Mouse (Mus musculus): ENCODE data around the gene Cped1.

DNA sequence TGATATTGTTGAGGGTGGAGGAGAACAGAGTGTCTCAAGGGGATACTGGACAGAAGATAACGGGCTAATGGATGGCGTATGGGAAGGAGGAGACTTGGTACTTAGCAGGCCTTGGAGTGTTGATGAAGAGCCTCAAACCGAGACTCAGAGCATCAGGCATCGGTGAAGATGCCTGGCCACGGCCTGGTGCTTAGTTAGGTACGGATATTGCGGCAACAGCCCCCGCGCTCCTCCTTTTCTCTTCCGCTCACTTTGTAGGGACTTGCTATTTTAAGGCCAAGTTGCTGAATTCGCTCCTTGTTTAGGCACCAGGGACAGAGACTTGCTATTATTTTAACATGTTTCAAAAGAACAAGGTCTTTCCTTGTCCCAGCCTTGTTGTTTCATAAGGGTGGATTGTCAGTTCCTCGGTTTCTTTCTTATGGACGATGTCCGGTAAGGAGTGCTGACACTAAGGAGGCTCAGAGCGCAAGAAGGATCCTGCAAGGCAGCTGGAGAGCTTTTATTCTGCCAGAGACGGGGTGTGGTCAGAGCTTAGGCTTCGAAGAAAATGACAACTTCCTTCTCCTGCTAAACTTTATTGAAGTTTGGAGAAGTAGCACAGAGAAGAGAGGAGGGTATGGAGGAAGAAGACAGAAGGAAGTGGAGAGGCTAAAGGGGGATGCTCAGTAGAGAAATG, 16.9 kb downstream of the Cped1 start:
- TF ChIP-seq CTCF (IDR thresholded peaks at IDR 0.05; ENCODE audit: low read depth) (no peak), EP300 (IDR thresholded peaks at IDR 0.05; ENCODE audit: low read depth) (no peak)
